9 mouse cellular contexts compared by ENCODE assay signal in genomic region chr13:43241069-43241468, GRCm38 (mm10).
DNase-seq lines count a peak whose midpoint lies in the region; ATAC-seq and TF ChIP-seq lines count a peak whose summit lies in the region.
"Had no signal": no experiment of that assay in that cellular context is flagged by ENCODE, and none has a peak within 500 bp of the region (broad histone marks: within the 10 kb centered on the region; RNA-seq: fewer than 3 reads in every experiment).

No protein-coding gene starts in this region.

- no peak for DNase-seq in forebrain, embryonic 11.5 days (ENCODE audit: low spot score)
- DNase-seq in limb, embryonic 10.5 days (ENCODE audit: low spot score): no peak
- peak; percentile 83 for DNase-seq in embryonic facial prominence, embryonic 14.5 days (ENCODE audit: low spot score)
- peak; percentile 68 for DNase-seq in limb, embryonic 14.5 days (ENCODE audit: low spot score)
- DNase-seq in layer of hippocampus, adult 9-11 months: no peak
- no peak for DNase-seq in urinary bladder, adult 18-20 months (ENCODE audit: low spot score in 2 of 2)

- 5% methylated on average over 1 of the region's 1 CpGs for WGBS in forebrain, embryonic 13.5 days
- WGBS in forebrain, embryonic 11.5 days: 46% methylated on average over 1 of the region's 1 CpGs
- WGBS in limb, embryonic 13.5 days: 4% methylated on average over 1 of the region's 1 CpGs
- WGBS in limb, embryonic 10.5 days: 68% methylated on average over 1 of the region's 1 CpGs
- WGBS in embryonic facial prominence, embryonic 14.5 days: 15% methylated on average over 1 of the region's 1 CpGs
- 10% methylated on average over 1 of the region's 1 CpGs for WGBS in limb, embryonic 14.5 days

- no peaks in the 10 kb centered on the region for H3K36me3 ChIP-seq in forebrain, embryonic 13.5 days (ENCODE audit: poor library complexity, severe bottlenecking)
- H3K36me3 ChIP-seq in forebrain, embryonic 11.5 days (ENCODE audit: control insufficient read depth, insufficient read depth, low read length): no peaks in the 10 kb centered on the region
- H3K36me3 ChIP-seq in limb, embryonic 13.5 days: no peaks in the 10 kb centered on the region
- H3K36me3 ChIP-seq in limb, embryonic 10.5 days: no peaks in the 10 kb centered on the region
- H3K36me3 ChIP-seq in embryonic facial prominence, embryonic 14.5 days (ENCODE audit: control insufficient read depth, insufficient read depth, low read length): no peaks in the 10 kb centered on the region
- H3K36me3 ChIP-seq in limb, embryonic 14.5 days (ENCODE audit: control insufficient read depth, insufficient read depth, low read length): no peaks in the 10 kb centered on the region

- peak; percentile 76 for ATAC-seq in forebrain, embryonic 13.5 days
- no peak for ATAC-seq in forebrain, embryonic 11.5 days (replicated peaks; ENCODE audit: low FRiP score)
- no peak for ATAC-seq in limb, embryonic 13.5 days (ENCODE audit: low FRiP score, low read depth)
- 0 out of 2 replicates have a peak, but pooled peaks have one; percentile 19 for ATAC-seq in embryonic facial prominence, embryonic 14.5 days (ENCODE audit: low read depth)
- ATAC-seq in limb, embryonic 14.5 days (ENCODE audit: low FRiP score, low read depth): no peak

- no peak overlapping the region for H3K4me3 ChIP-seq in forebrain, embryonic 13.5 days
- H3K4me3 ChIP-seq in forebrain, embryonic 11.5 days (ENCODE audit: low read depth, low read length): no peak overlapping the region
- H3K4me3 ChIP-seq in limb, embryonic 13.5 days: no peak overlapping the region
- H3K4me3 ChIP-seq in limb, embryonic 10.5 days: no peak overlapping the region
- H3K4me3 ChIP-seq in embryonic facial prominence, embryonic 14.5 days (ENCODE audit: low read depth, low read length): no peak overlapping the region
- H3K4me3 ChIP-seq in limb, embryonic 14.5 days (replicated peaks; ENCODE audit: low read length): no peak overlapping the region

- no peak for TF ChIP-seq POLR2A in limb, embryonic 14.5 days (IDR thresholded peaks at IDR 0.05; ENCODE audit: borderline replicate concordance, extremely low read depth, insufficient read depth, insufficient read length)

- no peaks in the 10 kb centered on the region for H3K27me3 ChIP-seq in forebrain, embryonic 13.5 days
- no peaks in the 10 kb centered on the region for H3K27me3 ChIP-seq in forebrain, embryonic 11.5 days (ENCODE audit: control insufficient read depth, insufficient read depth, low read length)
- H3K27me3 ChIP-seq in limb, embryonic 13.5 days: no peaks in the 10 kb centered on the region
- H3K27me3 ChIP-seq in limb, embryonic 10.5 days (ENCODE audit: low read depth, poor library complexity, severe bottlenecking): no peaks in the 10 kb centered on the region
- H3K27me3 ChIP-seq in embryonic facial prominence, embryonic 14.5 days (replicated peaks; ENCODE audit: control insufficient read depth, insufficient read depth, low read length): no peaks in the 10 kb centered on the region
- H3K27me3 ChIP-seq in limb, embryonic 14.5 days (ENCODE audit: control insufficient read depth, insufficient read depth, low read length): no peaks in the 10 kb centered on the region

- no peak overlapping the region for H3K4me2 ChIP-seq in forebrain, embryonic 13.5 days
- no peak overlapping the region for H3K4me2 ChIP-seq in forebrain, embryonic 11.5 days (ENCODE audit: low read depth, low read length, severe bottlenecking)
- H3K4me2 ChIP-seq in limb, embryonic 13.5 days (replicated peaks): 0 out of 2 replicates have a peak overlapping the region, but pooled peaks have one; percentile 3
- no peak overlapping the region for H3K4me2 ChIP-seq in embryonic facial prominence, embryonic 14.5 days (ENCODE audit: low read depth, low read length)
- H3K4me2 ChIP-seq in limb, embryonic 14.5 days (replicated peaks; ENCODE audit: low read depth, low read length, severe bottlenecking): no peak overlapping the region

- no peaks in the 10 kb centered on the region for H3K9me3 ChIP-seq in forebrain, embryonic 13.5 days (replicated peaks)
- no peaks in the 10 kb centered on the region for H3K9me3 ChIP-seq in forebrain, embryonic 11.5 days (ENCODE audit: control insufficient read depth, low read length)
- H3K9me3 ChIP-seq in limb, embryonic 13.5 days: no peaks in the 10 kb centered on the region
- H3K9me3 ChIP-seq in limb, embryonic 10.5 days (replicated peaks): no peaks in the 10 kb centered on the region
- H3K9me3 ChIP-seq in embryonic facial prominence, embryonic 14.5 days (ENCODE audit: control insufficient read depth, low read length): no peaks in the 10 kb centered on the region
- H3K9me3 ChIP-seq in limb, embryonic 14.5 days (ENCODE audit: control insufficient read depth, low read length): no peaks in the 10 kb centered on the region

- 0 out of 2 replicates have a peak overlapping the region, but pooled peaks have one; percentile 28 for H3K27ac ChIP-seq in forebrain, embryonic 13.5 days
- no peak overlapping the region for H3K27ac ChIP-seq in forebrain, embryonic 11.5 days (ENCODE audit: low read depth, low read length)
- peak overlapping the region; percentile 48; the same call in 1 of the 2 replicates for H3K27ac ChIP-seq in limb, embryonic 13.5 days
- H3K27ac ChIP-seq in limb, embryonic 10.5 days: no peak overlapping the region
- H3K27ac ChIP-seq in embryonic facial prominence, embryonic 14.5 days (replicated peaks; ENCODE audit: low read depth, low read length): 0 out of 2 replicates have a peak overlapping the region, but pooled peaks have one; percentile 11
- 0 out of 2 replicates have a peak overlapping the region, but pooled peaks have one; percentile 19 for H3K27ac ChIP-seq in limb, embryonic 14.5 days (replicated peaks; ENCODE audit: low read depth, low read length)
- H3K27ac ChIP-seq: macrophage had no signal

- H3K9ac ChIP-seq in forebrain, embryonic 13.5 days: no peak overlapping the region
- no peak overlapping the region for H3K9ac ChIP-seq in forebrain, embryonic 11.5 days (ENCODE audit: low read length)
- no peak overlapping the region for H3K9ac ChIP-seq in limb, embryonic 13.5 days
- no peak overlapping the region for H3K9ac ChIP-seq in embryonic facial prominence, embryonic 14.5 days (ENCODE audit: low read depth, low read length)
- H3K9ac ChIP-seq in limb, embryonic 14.5 days (ENCODE audit: low read depth, low read length, severe bottlenecking): no peak overlapping the region

- peaks cover 34% of the 10 kb centered on the region for H3K4me1 ChIP-seq in forebrain, embryonic 13.5 days
- no peaks in the 10 kb centered on the region for H3K4me1 ChIP-seq in forebrain, embryonic 11.5 days (replicated peaks; ENCODE audit: control insufficient read depth, insufficient read depth, low read length)
- H3K4me1 ChIP-seq in limb, embryonic 13.5 days: peaks cover 37% of the 10 kb centered on the region
- peaks cover 20% of the 10 kb centered on the region for H3K4me1 ChIP-seq in limb, embryonic 10.5 days
- H3K4me1 ChIP-seq in embryonic facial prominence, embryonic 14.5 days (ENCODE audit: control insufficient read depth, insufficient read depth, low read length): peaks cover 22% of the 10 kb centered on the region
- H3K4me1 ChIP-seq in limb, embryonic 14.5 days (ENCODE audit: control insufficient read depth, insufficient read depth, low read length): peaks cover 34% of the 10 kb centered on the region

Comparison
In these comparisons a context has a peak if more than half of its experiments do, and no peak if none do; other contexts are left out.
1. ATAC-seq: peak in forebrain, embryonic 13.5 days (single experiment) and embryonic facial prominence, embryonic 14.5 days (single experiment); none in forebrain, embryonic 11.5 days (single experiment), limb, embryonic 13.5 days (single experiment) and limb, embryonic 14.5 days (single experiment).
2. H3K27ac ChIP-seq: peak in forebrain, embryonic 13.5 days (single experiment), limb, embryonic 13.5 days (single experiment), embryonic facial prominence, embryonic 14.5 days (single experiment) and limb, embryonic 14.5 days (single experiment); none in forebrain, embryonic 11.5 days (single experiment) and limb, embryonic 10.5 days (single experiment).
3. DNase-seq: peak in embryonic facial prominence, embryonic 14.5 days (single experiment) and limb, embryonic 14.5 days (single experiment); none in forebrain, embryonic 11.5 days (single experiment), limb, embryonic 10.5 days (single experiment), layer of hippocampus, adult 9-11 months (single experiment) and urinary bladder, adult 18-20 months (0 of 2).